Mouse (Mus musculus) adrenal gland, adult (tissue): Measurements from ENCODE around the gene Olfr1030.

Experiments used
- DNase-seq, 2 experiments: peaks; one replicate each; pipeline ENCODE4 v3.0.0; 2022 to 2023; ENCODE audit warnings: low spot score in 1 of 2; ENCODE audit not compliant: inconsistent age in 2 of 2

Olfr1030 gene

DNA sequence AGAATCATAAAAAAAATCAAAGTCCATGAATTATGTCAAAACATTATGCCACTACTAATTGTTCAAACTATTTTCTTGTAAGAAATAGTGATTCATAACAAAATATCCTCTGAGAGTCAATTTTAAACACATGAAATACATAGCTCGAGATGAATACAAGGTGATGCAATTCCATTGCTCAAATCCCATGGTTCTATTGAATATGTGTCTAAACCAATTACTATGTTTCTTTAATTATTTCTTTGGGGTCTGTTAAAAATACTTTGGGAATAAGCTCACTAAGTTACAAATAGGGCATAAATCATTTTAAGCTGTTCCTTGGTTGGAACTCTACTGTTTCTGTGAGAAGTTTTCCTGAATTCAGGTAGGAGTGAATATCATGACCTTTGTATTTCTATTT is at the start of gene Olfr1030:
Gene Olfr1030, plus strand, starts transcription at position 301 of the 400 bp plus-strand sequence.
- DNase-seq: no peak

DNA sequence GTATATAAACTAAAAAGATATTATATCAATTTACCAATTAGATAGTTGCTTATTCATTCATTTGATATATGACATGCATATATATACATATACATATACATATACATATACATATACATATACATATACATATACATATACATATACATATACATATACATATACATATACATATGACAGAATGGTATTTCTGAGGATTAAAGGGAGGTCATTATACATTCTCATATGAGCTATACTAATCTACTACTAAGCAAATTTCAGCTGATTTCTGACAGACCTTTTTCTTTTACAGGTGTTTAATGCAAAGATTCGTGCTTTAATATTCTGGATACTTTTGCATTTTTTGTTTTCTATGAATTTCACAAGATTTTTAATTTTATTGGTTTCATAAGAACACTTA is 28.9 kb upstream of the Olfr1030 start, which contains the start of gene Olfr1028:
Gene Olfr1028, plus strand, starts transcription at position 301 of the 400 bp plus-strand sequence.
- no peak for DNase-seq

DNA sequence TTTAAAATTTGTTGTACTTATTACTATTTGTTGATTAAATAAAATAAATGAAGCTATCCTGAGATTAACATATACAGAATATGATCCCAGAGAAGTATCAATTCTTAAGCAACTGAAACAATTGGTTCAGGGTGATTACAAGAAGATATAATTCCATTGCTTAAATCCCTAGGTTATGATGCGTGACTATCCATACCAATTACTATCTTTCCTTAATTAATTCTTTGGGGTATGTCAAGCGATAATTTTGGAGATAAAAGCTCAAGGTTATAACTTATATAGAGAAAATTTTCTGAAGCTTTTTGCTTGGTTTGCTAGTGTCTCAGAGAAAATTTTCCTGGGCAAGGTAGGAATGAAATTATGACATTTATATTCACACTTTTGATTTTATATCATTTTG is 5.5 kb upstream of the Olfr1030 start, which contains the start of gene Olfr1029:
Gene Olfr1029, plus strand, starts transcription at position 301 of the 400 bp plus-strand sequence.
- DNase-seq: no peak

DNA sequence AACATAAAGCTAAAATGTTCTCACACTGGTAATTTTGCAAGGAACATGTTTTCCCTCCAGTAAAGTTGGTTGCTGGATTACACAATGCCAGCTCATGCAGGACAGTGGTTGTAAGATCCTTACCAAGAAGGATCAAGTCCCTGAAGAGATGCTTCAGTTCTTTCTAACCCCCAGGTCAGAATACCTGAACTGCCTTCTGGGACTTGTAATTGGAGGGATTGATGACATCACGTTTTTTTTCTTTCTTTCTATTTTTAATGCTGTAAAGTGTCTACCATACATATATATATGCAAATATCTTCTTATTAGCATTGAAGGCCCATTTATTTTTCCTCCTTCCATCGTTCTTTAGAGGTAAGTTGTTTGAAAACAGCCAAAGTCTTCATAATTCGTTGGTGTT is 10.9 kb downstream of the Olfr1030 start, which contains the start of gene Olfr1031:
Gene Olfr1031, plus strand, starts transcription at position 301 of the 400 bp plus-strand sequence.
- DNase-seq: no peak

DNA sequence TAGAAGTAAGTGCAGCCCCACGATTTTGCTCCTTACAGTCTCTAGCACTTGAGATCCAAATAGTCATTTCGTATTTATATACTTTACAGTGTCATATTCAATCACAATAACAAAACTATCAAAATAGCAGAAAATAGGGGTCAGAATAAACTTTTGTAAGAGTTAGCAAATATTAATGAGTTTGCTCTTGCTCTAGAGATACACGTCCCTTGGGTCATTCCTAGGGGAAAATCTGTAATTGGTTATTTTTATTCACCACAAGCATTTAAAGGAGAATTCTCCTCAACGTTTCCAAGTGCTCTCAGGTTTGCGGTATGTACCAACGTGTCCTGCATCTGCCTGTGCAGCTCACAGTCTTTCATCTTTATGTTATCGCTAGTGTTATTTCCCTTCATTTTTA is 26.2 kb downstream of the Olfr1030 start, which contains the start of gene Olfr1032:
Gene Olfr1032, plus strand, starts transcription at position 301 of the 400 bp plus-strand sequence.
- DNase-seq: no peak

DNA sequence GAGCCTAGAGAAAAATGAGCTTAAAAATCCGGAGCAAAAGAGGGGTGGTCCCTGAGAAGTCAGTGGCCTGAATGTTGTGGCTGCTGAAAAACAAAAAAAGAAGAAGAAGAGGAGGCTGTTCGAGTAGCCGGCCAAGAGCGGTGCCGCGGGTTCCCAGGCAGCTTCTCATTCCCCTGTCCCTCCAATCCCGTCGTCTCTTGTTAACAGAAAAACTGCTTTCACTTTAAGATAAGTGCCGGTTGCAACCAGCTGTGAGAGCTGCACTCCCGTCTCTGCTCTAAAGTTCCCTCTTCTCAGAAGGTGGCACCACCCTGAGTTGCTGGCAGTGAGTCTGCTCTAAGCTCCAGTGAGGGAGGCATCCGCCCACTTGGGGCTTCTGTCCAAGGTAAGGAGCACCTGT is 41.3 kb downstream of the Olfr1030 start, which contains the start of gene Olfr1033:
Gene Olfr1033, plus strand, starts transcription at position 228 of the 400 bp plus-strand sequence.
- DNase-seq: peak; percentile 4 to 56

DNA sequence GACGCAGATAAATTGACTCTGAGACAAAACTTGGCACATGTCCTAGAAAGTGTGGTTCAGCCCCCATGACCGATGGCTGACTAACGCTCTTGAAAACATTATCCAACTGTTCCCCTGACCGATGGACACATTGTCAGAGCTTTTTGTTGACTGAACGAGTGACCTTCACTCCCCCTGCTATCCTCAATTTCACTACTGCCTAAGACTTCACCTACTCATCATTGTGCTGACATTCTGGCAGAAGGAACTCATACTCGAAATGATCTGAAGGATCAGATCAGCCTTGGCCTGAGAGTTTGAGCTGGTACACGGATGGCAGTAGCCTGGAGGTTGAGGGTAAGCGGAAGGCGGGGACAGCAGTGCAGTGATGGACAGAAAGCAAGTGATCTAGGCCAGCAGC is 42.4 kb downstream of the Olfr1030 start:
- DNase-seq: peak; percentile 22 to 59
